Mouse (Mus musculus) kidney, postnatal 25 days (tissue): ENCODE results near the gene Spats2.

Source experiments
- DNase-seq, 2 experiments: peaks; one replicate each; pipeline ENCODE4 v3.0.0; 2021; ENCODE audit warnings: mixed read lengths in 2 of 2

The Spats2 gene

DNA sequence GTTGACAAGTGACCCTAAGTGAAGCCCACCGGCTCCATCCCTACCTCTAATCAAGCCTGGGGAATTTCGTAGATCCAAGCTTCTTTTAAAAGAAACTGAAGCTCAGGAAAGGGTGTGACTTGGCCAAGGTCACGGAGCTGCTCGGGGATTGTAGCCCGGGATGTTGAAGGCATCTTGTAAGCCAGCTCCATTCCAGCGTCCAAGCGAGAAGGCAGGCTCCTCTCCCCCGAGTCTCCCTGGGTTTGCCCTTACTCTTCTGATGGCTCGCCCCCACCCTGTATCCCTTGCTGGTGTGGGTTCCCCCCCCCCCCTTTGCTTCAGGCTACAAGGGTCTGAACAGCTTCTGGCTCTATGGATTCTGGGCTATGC is 27.2 kb upstream of the Spats2 start:
- no peak for DNase-seq

DNA sequence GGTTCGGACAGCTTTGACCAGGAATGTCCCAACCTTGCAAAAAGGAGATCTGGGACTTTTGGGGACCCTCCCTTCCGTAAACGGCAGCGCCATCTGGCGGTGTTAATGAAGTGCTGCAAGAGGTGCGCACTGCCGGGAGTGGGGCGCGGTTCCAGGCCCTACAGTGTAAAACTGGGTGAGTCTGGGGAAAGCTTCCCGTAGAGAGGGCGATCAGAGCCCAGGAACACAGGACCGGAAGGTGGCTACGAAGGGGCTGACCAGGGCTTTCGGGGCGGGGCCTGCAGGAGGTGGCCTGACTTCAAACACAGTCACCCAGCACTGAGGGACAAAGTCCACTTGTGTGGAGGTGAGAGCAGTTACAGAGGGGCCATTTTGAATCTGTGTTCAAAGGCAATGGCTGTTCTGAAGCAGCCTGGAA is 26.6 kb upstream of the Spats2 start:
- peak; percentile 89 to 95 for DNase-seq

GRCm38 (mm10) chr15:99099984-99100383 is 25.7 kb upstream of the Spats2 start:
- DNase-seq, result no peak

GRCm38 (mm10) chr15:99105238-99105637 is 20.5 kb upstream of the Spats2 start:
- no peak for DNase-seq

GRCm38 (mm10) chr15:99107866-99108265 is 17.9 kb upstream of the Spats2 start:
- DNase-seq, result no peak

DNA sequence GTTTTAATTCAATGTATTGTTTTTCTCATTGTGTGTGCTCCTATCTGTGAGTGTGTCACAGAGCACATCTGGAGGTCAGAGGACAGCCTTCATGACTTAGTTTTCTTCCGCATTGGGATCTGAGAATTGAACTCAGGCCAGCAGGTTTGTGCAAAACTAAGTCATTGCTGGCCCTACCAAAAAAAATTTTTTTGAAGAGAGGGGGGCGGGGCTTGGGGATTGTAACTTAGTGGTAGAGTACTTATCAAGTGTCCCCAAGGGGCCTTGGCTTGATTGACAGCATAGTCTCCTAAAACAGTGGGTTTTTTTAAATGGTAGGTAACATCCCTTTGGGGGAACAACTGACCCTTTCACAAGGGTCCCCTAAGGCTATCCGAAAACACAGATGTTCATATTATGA is 14.6 kb upstream of the Spats2 start:
- no peak for DNase-seq

DNA sequence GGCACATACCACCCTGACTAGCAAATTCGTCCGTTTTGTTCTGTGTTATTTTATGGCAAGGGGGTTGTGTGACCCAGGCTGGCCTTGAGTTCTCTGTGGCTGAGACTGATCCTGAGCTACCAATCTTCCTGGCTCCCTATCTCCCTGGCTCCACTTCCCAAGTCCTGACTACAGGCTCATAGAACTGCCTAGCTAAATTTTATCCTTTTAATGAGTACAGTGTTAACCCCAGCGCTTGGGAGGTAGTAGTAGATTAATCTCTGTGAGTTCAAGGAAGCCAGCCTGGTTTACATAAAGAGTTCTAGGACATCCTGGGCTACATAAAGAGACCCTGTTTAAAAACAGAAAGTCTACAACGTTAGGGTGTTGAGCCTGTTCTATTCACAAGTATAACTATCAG is 13.9 kb upstream of the Spats2 start:
- no peak for DNase-seq

DNA sequence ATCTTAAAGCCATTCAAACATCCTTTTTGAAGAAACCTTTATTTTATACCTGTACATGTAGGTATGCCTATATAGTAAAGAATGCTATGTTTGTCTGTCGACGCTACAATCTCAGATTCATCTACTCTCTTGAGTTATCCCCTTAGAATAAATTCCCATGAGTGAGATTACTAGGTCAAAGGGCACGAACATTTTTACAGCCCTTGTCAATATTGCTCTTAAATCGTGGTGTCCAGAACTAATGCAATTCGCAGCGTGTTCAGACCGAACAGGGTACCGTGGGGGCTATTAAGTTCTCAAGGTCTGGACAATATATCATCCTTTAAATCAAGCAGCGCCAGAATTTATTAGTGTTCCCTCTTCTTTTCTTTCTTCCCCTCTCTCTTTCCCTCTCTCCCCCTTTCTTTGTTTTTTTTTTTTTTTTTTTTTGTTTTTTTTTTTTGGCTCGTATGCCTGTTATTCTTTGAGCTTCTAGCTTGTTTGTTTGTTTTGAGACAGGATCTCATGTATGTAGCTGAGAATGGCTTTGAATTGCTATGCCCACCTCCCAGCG is 12.8 kb upstream of the Spats2 start:
- no peak for DNase-seq

DNA sequence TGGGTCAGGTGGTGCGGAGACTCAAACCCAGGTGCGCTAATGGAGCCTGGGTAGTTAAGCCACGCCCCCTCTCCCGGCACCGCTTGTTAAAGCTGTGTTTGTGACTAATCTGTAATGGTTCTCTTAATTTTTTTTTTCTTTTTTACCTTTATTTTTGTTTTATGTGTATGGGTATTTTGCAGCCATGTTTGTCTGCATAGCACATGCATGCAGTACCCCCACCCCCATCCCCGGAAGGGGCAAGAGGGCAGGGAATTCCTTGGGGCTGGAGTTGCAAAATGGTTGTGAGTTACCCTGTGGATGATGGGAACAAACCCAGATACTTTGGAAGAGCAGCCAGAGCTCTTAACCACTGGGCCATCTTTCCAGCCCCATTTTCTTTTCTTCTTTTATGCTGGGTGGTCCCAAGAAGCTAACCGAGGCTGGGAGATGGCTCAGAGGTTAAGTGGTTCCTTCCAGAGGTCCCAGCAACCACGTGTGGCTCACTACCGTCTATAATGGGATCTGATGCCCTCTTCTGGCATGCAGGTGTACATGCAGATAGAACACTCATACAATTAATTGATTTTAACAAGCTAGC is 12.2 kb upstream of the Spats2 start:
- DNase-seq, result peak; percentile 36 to 56

DNA sequence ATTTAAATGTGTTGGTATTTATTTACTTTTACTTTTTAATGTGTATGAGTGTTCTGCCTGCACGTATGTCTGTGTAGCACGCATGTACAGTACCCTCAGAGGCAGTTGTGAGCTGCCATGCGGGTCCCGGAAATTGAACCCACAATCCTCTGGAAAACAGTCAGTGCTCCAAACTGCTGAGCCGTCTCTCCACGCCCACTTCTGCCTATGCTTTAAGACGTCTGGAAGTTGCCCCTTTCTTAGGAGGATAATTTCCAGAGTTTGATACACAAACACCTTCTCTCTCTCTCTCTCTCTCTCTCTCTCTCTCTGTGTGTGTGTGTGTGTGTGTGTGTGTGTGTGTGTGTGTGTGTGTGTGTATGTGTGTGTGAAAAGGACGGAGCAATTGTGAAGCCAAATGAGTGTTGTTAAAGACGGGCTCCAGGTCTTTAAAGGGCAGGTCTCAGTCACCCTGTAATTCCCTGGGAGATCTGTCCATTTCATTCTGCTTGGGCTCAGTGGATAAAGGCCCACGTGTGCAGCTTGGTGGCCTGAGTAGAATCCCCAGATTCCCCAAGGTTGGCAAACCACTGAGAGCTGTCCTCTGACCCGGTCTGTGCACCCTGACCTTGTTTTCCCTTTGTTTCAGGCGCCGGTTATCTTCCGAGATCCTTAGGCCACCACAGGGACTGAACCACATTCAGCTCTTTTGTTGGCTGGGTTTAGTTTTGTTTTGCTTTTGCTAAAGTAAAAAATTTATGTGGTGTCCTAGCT is 11.2 kb upstream of the Spats2 start:
- DNase-seq, result no peak

GRCm38 (mm10) chr15:99115065-99115423 is 10.7 kb upstream of the Spats2 start:
- DNase-seq, result no peak

GRCm38 (mm10) chr15:99116539-99116938 is 9.2 kb upstream of the Spats2 start:
- DNase-seq, result peak in 1 of 2 experiments; percentile 54

DNA sequence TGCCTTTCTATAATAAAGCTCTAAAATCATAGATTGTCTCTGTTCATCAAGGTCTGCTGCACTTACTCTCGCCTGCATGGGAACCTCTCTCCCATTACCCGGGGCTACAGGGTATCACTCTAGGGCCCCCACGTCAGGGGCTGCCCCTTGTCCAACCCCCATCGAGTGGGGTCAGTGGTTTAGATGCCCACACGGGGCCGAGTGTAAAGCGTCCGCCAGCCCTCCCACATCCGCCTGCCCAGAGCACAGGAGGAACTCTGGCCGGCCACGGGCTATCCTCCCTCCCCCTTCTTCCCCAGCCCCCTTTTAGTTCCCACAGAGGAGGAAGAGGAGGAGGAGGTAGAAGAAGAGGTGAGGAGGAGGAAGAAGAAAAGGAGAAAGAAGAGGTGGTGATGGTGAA is 4.9 kb upstream of the Spats2 start:
- DNase-seq, result no peak

GRCm38 (mm10) chr15:99122642-99123041 is 3.1 kb upstream of the Spats2 start:
- no peak for DNase-seq

DNA sequence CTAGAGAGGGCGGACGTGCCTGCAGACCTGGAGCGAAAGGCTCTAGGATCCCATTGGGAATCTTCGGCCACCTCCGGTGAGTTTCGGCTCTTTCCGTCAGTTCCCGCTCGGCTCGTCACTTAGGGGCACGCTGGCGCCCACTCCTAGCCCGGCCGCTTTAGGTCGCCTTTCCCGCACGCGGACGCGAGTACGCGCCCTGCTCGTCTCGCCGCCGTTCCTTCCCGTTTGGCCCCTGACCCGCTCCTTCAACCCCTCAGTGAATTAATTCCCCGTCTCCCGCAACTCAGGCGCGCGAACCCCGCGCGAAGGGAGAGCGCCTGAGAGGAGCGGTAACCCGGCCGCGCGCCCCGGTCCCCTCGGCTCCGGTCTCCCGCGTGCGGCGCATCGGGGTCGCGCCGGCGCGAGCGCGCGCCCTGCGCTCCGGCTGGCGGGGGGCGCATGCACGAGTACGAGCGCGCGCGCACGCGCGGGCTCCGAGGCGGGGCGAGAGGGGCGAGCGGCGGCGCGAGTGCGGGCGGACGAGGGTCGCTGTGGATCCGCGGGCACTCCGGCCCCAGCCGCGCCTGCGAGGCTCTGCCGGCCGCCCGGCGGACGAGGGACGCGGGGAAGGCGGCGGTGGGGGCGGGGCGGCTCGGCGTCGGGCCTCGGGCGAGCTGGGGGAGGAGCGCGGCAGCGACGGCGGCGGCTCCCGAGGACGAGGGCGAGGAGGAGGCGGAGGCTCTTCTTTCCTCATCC is 532 bp downstream of the Spats2 start:
- peak; percentile 92 to 95 for DNase-seq

GRCm38 (mm10) chr15:99126816-99127365 is 1.2 kb downstream of the Spats2 start:
- DNase-seq, result no peak

GRCm38 (mm10) chr15:99127851-99128522 is 2.3 kb downstream of the Spats2 start:
- no peak for DNase-seq

GRCm38 (mm10) chr15:99129441-99129840 is 3.7 kb downstream of the Spats2 start:
- DNase-seq, result no peak

DNA sequence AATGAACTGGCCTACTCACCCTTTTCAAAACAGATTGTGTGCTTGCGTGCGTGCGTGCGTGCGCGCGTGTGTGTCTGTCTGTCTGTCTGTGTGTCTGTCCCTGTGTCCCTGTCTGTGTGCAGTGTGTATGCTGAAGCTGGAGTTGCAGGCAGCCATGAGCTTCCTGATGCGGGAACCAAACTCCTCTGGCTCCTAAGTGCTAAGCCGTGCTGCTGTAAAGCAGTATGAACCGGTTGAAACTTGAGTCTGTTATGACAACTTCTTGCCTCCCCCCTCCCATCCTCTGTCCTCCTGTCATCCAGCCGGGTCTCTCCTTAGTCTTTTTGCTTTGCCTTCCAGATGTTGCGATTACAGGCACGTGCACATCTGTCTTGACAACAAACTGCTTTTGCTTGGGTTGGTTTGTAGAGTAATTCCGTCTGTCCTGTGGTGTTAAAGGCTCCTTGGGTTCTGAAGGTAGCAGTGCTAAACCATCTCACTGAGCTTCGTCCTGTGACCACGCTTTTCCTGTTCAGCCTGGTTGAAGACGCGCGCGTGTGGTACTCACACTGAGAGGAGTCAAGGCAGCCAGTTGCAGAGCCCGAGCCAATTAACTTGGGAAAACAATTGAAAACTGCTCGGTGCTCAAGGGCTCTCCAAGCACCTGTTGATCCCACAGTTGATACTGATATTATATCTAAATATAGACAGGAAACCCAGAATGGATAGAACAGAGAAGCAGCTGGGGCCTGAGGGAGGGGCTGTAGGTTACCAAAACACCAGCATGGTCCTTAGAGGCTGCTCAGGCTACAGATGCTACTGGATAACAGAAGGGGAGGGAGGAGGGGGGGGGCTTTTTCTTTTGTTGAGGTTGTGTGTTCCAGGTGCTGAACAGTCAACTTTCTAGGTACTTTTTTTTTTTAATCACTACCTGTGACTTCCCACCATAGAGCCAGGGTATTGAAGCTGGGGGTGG is 4.5 kb downstream of the Spats2 start:
- DNase-seq, result no peak

- DNase-seq, result peak in 1 of 2 experiments; percentile 0
Observed at GRCm38 (mm10) chr15:99138389-99138788, 12.7 kb downstream of the Spats2 start.

GRCm38 (mm10) chr15:99139669-99140068 is 14.0 kb downstream of the Spats2 start:
- DNase-seq, result peak; percentile 56 to 72

- DNase-seq, result no peak
Observed at GRCm38 (mm10) chr15:99150516-99150915, 24.8 kb downstream of the Spats2 start.
